Comparison of ENCODE assay signal across 8 mouse cellular contexts in genomic region chr6:125348721-125349574, GRCm38 (mm10). TPM values are rescaled to one million over a fixed set of nuclear protein-coding genes. Genes with fewer than 3 reads are reported as not detected.
DNase-seq lines count a peak whose midpoint lies in the region; ATAC-seq lines count a peak whose summit lies in the region.

Gene Tnfrsf1a, plus strand, starts transcription at chr6:125349362.

- peaks cover 20% of the 10 kb centered on the region for H3K4me1 ChIP-seq in forebrain, embryonic 15.5 days
- peaks cover 66% of the 10 kb centered on the region for H3K4me1 ChIP-seq in hindbrain, embryonic 10.5 days (replicated peaks)
- peaks cover 58% of the 10 kb centered on the region for H3K4me1 ChIP-seq in liver, embryonic 15.5 days (replicated peaks)
- peaks cover 48% of the 10 kb centered on the region for H3K4me1 ChIP-seq in stomach, embryonic 16.5 days (ENCODE audit: control insufficient read depth, insufficient read depth, low read length)

- H3K9me3 ChIP-seq in forebrain, embryonic 15.5 days = no peaks in the 10 kb centered on the region
- H3K9me3 ChIP-seq in hindbrain, embryonic 10.5 days = no peaks in the 10 kb centered on the region
- H3K9me3 ChIP-seq in liver, embryonic 15.5 days (replicated peaks) = no peaks in the 10 kb centered on the region
- no peaks in the 10 kb centered on the region for H3K9me3 ChIP-seq in stomach, embryonic 16.5 days (replicated peaks; ENCODE audit: control insufficient read depth, low read length)

- no peaks in the 10 kb centered on the region for H3K27me3 ChIP-seq in forebrain, embryonic 15.5 days
- peaks cover 32% of the 10 kb centered on the region for H3K27me3 ChIP-seq in hindbrain, embryonic 10.5 days (ENCODE audit: insufficient read depth, poor library complexity, severe bottlenecking)
- H3K27me3 ChIP-seq in liver, embryonic 15.5 days = peaks cover 17% of the 10 kb centered on the region; the same call in 1 of the 2 replicates
- no peaks in the 10 kb centered on the region for H3K27me3 ChIP-seq in stomach, embryonic 16.5 days (ENCODE audit: control insufficient read depth, insufficient read depth, low read length)

- 6% methylated on average over 22 of the region's 22 CpGs for WGBS in forebrain, embryonic 15.5 days
- 3% methylated on average over 22 of the region's 22 CpGs for WGBS in hindbrain, embryonic 10.5 days
- WGBS in liver, embryonic 15.5 days (ENCODE audit: insufficient replicate concordance) = 8% methylated on average over 22 of the region's 22 CpGs
- WGBS in stomach, embryonic 16.5 days = 11% methylated on average over 22 of the region's 22 CpGs

- peak within 1 kb of the TSS; percentile 52 for H3K9ac ChIP-seq in forebrain, embryonic 15.5 days (replicated peaks)
- H3K9ac ChIP-seq in liver, embryonic 15.5 days = peak within 1 kb of the TSS; percentile 63
- H3K9ac ChIP-seq in stomach, embryonic 16.5 days (ENCODE audit: low read length) = peak within 1 kb of the TSS; percentile 95

- H3K27ac ChIP-seq in forebrain, embryonic 15.5 days (replicated peaks) = no peak within 1 kb of the TSS
- peak within 1 kb of the TSS; percentile 86 for H3K27ac ChIP-seq in hindbrain, embryonic 10.5 days
- H3K27ac ChIP-seq in liver, embryonic 15.5 days (replicated peaks) = peak within 1 kb of the TSS; percentile 63
- H3K27ac ChIP-seq in stomach, embryonic 16.5 days (ENCODE audit: low read length) = peak within 1 kb of the TSS; percentile 92

- DNase-seq in kidney, postnatal 10 days = peak; percentile 48
- no peak for DNase-seq in kidney, postnatal 14 days
- DNase-seq in adipocyte (ENCODE audit: low spot score) = peak; percentile 72
- no peak for DNase-seq in hindbrain, embryonic 10.5 days (ENCODE audit: low spot score)
- no peak for DNase-seq in embryo, embryonic 10 days (ENCODE audit: low spot score)

- peak within 1 kb of the TSS; percentile 43 for H3K4me3 ChIP-seq in forebrain, embryonic 15.5 days
- H3K4me3 ChIP-seq in hindbrain, embryonic 10.5 days = peak within 1 kb of the TSS; percentile 61
- peak within 1 kb of the TSS; percentile 59 for H3K4me3 ChIP-seq in liver, embryonic 15.5 days (replicated peaks)
- H3K4me3 ChIP-seq in stomach, embryonic 16.5 days (replicated peaks; ENCODE audit: low read length) = peak within 1 kb of the TSS; percentile 90

- no peaks in the 10 kb centered on the region for H3K36me3 ChIP-seq in forebrain, embryonic 15.5 days
- H3K36me3 ChIP-seq in hindbrain, embryonic 10.5 days = no peaks in the 10 kb centered on the region
- no peaks in the 10 kb centered on the region for H3K36me3 ChIP-seq in liver, embryonic 15.5 days (replicated peaks)
- no peaks in the 10 kb centered on the region for H3K36me3 ChIP-seq in stomach, embryonic 16.5 days (ENCODE audit: control insufficient read depth, insufficient read depth, low read length)

- peak within 1 kb of the TSS; percentile 54 for H3K4me2 ChIP-seq in forebrain, embryonic 15.5 days (replicated peaks)
- H3K4me2 ChIP-seq in liver, embryonic 15.5 days = peak within 1 kb of the TSS; percentile 71
- peak within 1 kb of the TSS; percentile 72 for H3K4me2 ChIP-seq in stomach, embryonic 16.5 days (ENCODE audit: low read depth, low read length)

- ATAC-seq in forebrain, embryonic 15.5 days (replicated peaks) = peak; percentile 36; the same call in 1 of the 2 replicates
- ATAC-seq in liver, embryonic 15.5 days (ENCODE audit: insufficient read depth) = 0 out of 2 replicates have a peak, but pooled peaks have one; percentile 8
- ATAC-seq in stomach, embryonic 16.5 days (ENCODE audit: insufficient read depth, low FRiP score) = peak; percentile 45; the same call in 1 of the 2 replicates

RNA-seq across cellular contexts. Expression of gene Tnfrsf1a, which starts in this region (rescaled TPM):
- polyA plus RNA-seq in forebrain, embryonic 15.5 days (2015; fragmentation: Nextera tagmentation; extraction: Ambion mirVana) = 11.3 and 13.0 TPM in 2 replicates
- 26.8 and 27.1 TPM in 2 replicates for polyA plus RNA-seq in hindbrain, embryonic 10.5 days (2016; fragmentation: Nextera tagmentation; extraction: Ambion mirVana)
- 29.4 and 31.0 TPM in 2 replicates for polyA plus RNA-seq in liver, embryonic 15.5 days (2015; fragmentation: Nextera tagmentation; extraction: Ambion mirVana)
- 82.6 and 91.1 TPM in 2 replicates for polyA plus RNA-seq in stomach, embryonic 16.5 days (2015; fragmentation: Nextera tagmentation; extraction: Ambion mirVana)

Comparison
In these comparisons a context has a peak if more than half of its experiments do, and no peak if none do; other contexts are left out.
1. DNase-seq: peak in kidney, postnatal 10 days (single experiment) and adipocyte (single experiment); none in kidney, postnatal 14 days (single experiment), hindbrain, embryonic 10.5 days (single experiment) and embryo, embryonic 10 days (single experiment).
2. Peak in every context shown above with its lines, with median percentiles within 50 percentile points of each other: ATAC-seq, H3K4me2 ChIP-seq, H3K4me3 ChIP-seq and H3K9ac ChIP-seq.